Mouse (Mus musculus) cortical plate, adult 2 months (tissue): ENCODE results near the gene Mrps36.

Experiments
- CTCF ChIP-seq: fragments of 200-500 bp; IDR thresholded peaks from 2 replicates; pipeline ENCODE4 v1.5.1; 2011; ENCODE audit warnings: mild to moderate bottlenecking, control low read depth, low read length; ENCODE audit not compliant: insufficient read depth; ENCODE audit errors: extremely low read depth
- POLR2A ChIP-seq: fragments of 200-500 bp; IDR thresholded peaks from 2 replicates; pipeline ENCODE4 v1.6.1; 2011; ENCODE audit warnings: mild to moderate bottlenecking, low read length, control low read depth; ENCODE audit not compliant: insufficient read depth; ENCODE audit errors: extremely low read depth

DNA sequence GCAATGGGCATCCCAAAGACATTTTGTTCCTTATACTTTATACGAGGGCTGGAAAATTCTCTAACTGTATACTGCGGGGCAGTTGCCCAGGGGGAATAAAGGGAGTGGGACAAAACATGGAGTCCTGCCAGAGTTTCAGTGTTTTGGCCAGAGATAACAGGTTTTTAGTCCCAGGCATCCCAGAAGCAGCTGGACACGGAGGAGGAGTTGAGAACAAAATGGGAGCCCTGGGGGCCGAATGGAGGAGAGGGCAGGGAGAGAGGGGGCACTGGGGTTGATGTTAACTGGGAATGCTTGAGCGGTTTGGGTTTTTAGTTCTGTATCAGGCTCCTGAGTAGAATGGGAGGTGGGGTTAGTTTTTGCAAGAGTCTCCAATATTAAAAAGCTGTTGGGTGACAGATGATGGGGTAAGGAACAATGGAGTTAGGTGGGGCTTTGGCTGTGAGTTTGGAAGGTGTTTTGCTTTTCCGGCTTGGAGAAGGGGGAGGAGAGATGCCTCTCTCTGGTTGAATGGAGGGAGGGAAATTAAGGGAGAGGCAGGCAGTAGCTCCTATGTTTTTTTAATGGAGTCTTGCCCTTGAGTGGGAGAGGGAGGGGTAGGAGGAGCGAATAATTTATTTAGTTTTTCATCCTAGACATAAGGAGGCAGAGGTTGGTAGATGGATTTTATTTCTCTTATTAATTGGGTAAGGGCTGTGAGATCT is 20.3 kb downstream of the Mrps36 start:
- TF ChIP-seq CTCF (no peak), POLR2A (no peak)
